Mouse (Mus musculus): ENCODE results near the gene Itgal. TPM values are rescaled to one million over a fixed set of nuclear protein-coding genes. Genes with fewer than 3 reads are reported as not detected.
A peak's percentile ranks its signal among the peaks of the same experiment; 100 is the strongest.
"Not testable (repeated sequence)": the region's sequence is repeated elsewhere in the genome, so short reads cannot be mapped to it uniquely, and the experiment has no call there.

Itgal gene
- polyA plus RNA-seq, 1 experiment = 0.06 TPM

GRCm38 (mm10) chr7:127358472-127358871 is 62.4 kb downstream of the Itgal start:
- H3K27me3 ChIP-seq (ENCODE audit: control insufficient read depth) = peaks cover 31% of the 10 kb centered on the region
- no peaks in the 10 kb centered on the region for H3K36me3 ChIP-seq (ENCODE audit: control insufficient read depth)
- TF ChIP-seq TAL1 (IDR thresholded peaks at IDR 0.05; ENCODE audit: low read length) (no peak), GATA1 (IDR thresholded peaks at IDR 0.05; ENCODE audit: low read length) (no peak)
- no peaks in the 10 kb centered on the region for H3K9me3 ChIP-seq (ENCODE audit: control insufficient read depth, low read length)
- peaks cover 6% of the 10 kb centered on the region for H3K4me1 ChIP-seq (ENCODE audit: control insufficient read depth)
- H3K4me3 ChIP-seq (replicated peaks) = no peak overlapping the region

DNA sequence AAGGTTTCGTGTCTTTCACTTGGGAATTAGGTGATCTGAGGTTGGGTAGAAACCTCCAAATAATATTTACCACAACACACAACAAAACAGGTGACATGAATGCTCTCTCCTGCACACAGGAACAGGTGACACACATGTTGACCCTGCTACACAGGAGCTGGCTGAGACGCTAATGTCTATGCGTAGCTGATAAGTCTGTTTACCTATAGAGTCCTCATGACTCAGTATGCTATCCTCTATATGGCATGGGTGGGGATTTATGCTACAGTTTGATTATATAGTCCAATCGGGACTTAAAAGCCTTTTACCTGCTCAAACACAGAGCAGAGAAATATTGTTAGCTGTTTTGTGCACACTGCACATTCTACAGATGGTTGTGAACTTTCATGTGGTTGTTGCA is 64.2 kb downstream of the Itgal start:
- Histone ChIP-seq H3K27me3 (ENCODE audit: control insufficient read depth) (peaks cover 45% of the 10 kb centered on the region), H3K4me3 (replicated peaks) (no peak overlapping the region), H3K4me1 (ENCODE audit: control insufficient read depth) (peaks cover 10% of the 10 kb centered on the region)

GRCm38 (mm10) chr7:127361449-127361848 is 65.4 kb downstream of the Itgal start:
- H3K4me3 ChIP-seq (replicated peaks) = no peak overlapping the region
- TF ChIP-seq GATA1 (IDR thresholded peaks at IDR 0.05; ENCODE audit: low read length) (no peak), TAL1 (IDR thresholded peaks at IDR 0.05; ENCODE audit: low read length) (no peak)
- H3K4me1 ChIP-seq (ENCODE audit: control insufficient read depth) = peaks cover 10% of the 10 kb centered on the region
- peaks cover 51% of the 10 kb centered on the region for H3K27me3 ChIP-seq (ENCODE audit: control insufficient read depth)
- no peaks in the 10 kb centered on the region for H3K36me3 ChIP-seq (ENCODE audit: control insufficient read depth)
- no peaks in the 10 kb centered on the region for H3K9me3 ChIP-seq (ENCODE audit: control insufficient read depth, low read length)

More for the DNA sequence above, 64.2 kb downstream of the Itgal start:
- no peak for TF ChIP-seq GATA1 (IDR thresholded peaks at IDR 0.05; ENCODE audit: low read length)
- TF ChIP-seq TAL1 (IDR thresholded peaks at IDR 0.05; ENCODE audit: low read length) = no peak
- Histone ChIP-seq H3K36me3 (ENCODE audit: control insufficient read depth) (no peaks in the 10 kb centered on the region), H3K9me3 (ENCODE audit: control insufficient read depth, low read length) (no peaks in the 10 kb centered on the region)

DNA sequence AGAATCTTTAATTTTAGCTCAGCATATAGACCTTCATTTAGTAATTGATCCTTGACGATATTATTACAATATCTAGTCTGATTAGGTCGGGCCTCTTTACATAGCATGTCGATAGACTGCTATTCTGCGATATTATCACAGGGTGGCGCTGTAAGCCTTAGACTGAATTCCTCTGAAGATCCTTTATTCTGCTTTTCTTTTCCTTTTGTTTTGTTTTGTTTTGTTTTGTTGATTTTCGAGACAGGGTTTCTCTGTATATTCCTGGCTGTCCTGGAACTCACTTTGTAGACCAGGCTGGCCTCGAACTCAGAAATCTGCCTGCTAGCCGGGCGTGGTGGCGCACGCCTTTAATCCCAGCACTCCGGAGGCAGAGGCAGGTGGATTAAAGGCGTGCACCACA is 66.4 kb downstream of the Itgal start:
- not testable (repeated sequence) for H3K4me3 ChIP-seq (replicated peaks)
- H3K27me3 ChIP-seq (ENCODE audit: control insufficient read depth) = peaks cover 51% of the 10 kb centered on the region

DNA sequence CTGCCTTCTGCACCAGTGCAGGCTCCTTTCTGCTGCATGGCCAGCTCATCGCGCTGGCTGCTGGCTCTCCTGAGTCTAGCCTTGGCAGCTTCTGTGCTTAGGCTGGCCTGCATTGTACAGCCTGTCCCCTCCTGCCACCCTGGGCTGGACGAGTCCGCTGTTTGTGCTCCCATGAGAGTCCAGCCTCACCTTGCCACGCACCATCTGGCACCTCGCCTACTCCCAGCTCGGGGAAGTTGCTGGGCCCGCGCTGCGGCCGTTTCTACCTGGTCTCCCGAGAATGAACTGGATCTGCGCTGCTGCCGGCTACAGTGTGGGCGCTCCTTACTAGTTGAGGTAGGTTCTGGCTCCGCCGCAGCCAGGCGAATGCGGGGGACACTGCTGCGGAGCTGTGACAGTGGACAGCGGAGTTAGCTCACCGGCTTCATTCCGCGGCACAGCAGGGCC is 67.4 kb downstream of the Itgal start:
- Histone ChIP-seq H3K4me1 (ENCODE audit: control insufficient read depth) (peaks cover 10% of the 10 kb centered on the region), H3K9me3 (ENCODE audit: control insufficient read depth, low read length) (no peaks in the 10 kb centered on the region), H3K4me3 (replicated peaks) (peak overlapping the region; percentile 14), H3K36me3 (ENCODE audit: control insufficient read depth) (no peaks in the 10 kb centered on the region), H3K27me3 (ENCODE audit: control insufficient read depth) (peaks cover 43% of the 10 kb centered on the region)
- TF ChIP-seq GATA1 (IDR thresholded peaks at IDR 0.05; ENCODE audit: low read length) (no peak), TAL1 (IDR thresholded peaks at IDR 0.05; ENCODE audit: low read length) (no peak)

More for the DNA sequence above, 66.4 kb downstream of the Itgal start:
- not testable (repeated sequence) for H3K4me1 ChIP-seq (ENCODE audit: control insufficient read depth); H3K9me3 ChIP-seq (ENCODE audit: control insufficient read depth, low read length); H3K36me3 ChIP-seq (ENCODE audit: control insufficient read depth)

GRCm38 (mm10) chr7:127364166-127364565 is 68.1 kb downstream of the Itgal start:
- Histone ChIP-seq H3K4me1 (ENCODE audit: control insufficient read depth) (peaks cover 10% of the 10 kb centered on the region), H3K9me3 (ENCODE audit: control insufficient read depth, low read length) (no peaks in the 10 kb centered on the region), H3K36me3 (ENCODE audit: control insufficient read depth) (no peaks in the 10 kb centered on the region), H3K27me3 (ENCODE audit: control insufficient read depth) (peaks cover 41% of the 10 kb centered on the region), H3K4me3 (replicated peaks) (no peak overlapping the region)
- TF ChIP-seq TAL1 (IDR thresholded peaks at IDR 0.05; ENCODE audit: low read length) (no peak), GATA1 (IDR thresholded peaks at IDR 0.05; ENCODE audit: low read length) (no peak)

GRCm38 (mm10) chr7:127366249-127366648 is 70.2 kb downstream of the Itgal start:
- peaks cover 29% of the 10 kb centered on the region for H3K27me3 ChIP-seq (ENCODE audit: control insufficient read depth)
- no peaks in the 10 kb centered on the region for H3K36me3 ChIP-seq (ENCODE audit: control insufficient read depth)
- TF ChIP-seq GATA1 (IDR thresholded peaks at IDR 0.05; ENCODE audit: low read length) (no peak), TAL1 (IDR thresholded peaks at IDR 0.05; ENCODE audit: low read length) (no peak)
- H3K4me1 ChIP-seq (ENCODE audit: control insufficient read depth) = peaks cover 11% of the 10 kb centered on the region
- H3K9me3 ChIP-seq (ENCODE audit: control insufficient read depth, low read length) = no peaks in the 10 kb centered on the region
- no peak overlapping the region for H3K4me3 ChIP-seq (replicated peaks)

DNA sequence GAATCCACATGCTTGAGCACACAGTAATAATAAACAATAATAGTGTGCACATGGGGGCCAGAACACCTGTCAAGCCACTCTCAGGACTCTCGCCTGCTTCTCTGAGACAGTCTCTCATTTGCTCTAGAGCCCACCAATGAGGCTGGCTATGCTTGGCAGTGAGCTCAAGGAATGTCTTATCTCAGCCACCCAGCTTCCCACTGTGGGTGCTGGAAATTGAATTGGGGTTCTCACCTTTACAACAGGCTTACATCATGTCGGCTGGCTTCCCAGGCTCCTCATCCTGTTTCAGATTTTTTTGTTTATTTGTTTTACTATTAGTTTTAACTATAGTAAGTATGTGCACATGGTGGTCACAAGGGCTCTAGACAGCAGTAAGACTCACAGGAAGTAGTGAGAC is 75.2 kb downstream of the Itgal start:
- Histone ChIP-seq H3K9me3 (ENCODE audit: control insufficient read depth, low read length) (peaks cover 4% of the 10 kb centered on the region; the same call in 1 of the 2 replicates), H3K4me1 (ENCODE audit: control insufficient read depth) (peaks cover 20% of the 10 kb centered on the region), H3K36me3 (ENCODE audit: control insufficient read depth) (peaks cover 10% of the 10 kb centered on the region), H3K4me3 (replicated peaks) (no peak overlapping the region), H3K27me3 (ENCODE audit: control insufficient read depth) (no peaks in the 10 kb centered on the region)
- TF ChIP-seq GATA1 (IDR thresholded peaks at IDR 0.05; ENCODE audit: low read length) (no peak), TAL1 (IDR thresholded peaks at IDR 0.05; ENCODE audit: low read length) (no peak)

DNA sequence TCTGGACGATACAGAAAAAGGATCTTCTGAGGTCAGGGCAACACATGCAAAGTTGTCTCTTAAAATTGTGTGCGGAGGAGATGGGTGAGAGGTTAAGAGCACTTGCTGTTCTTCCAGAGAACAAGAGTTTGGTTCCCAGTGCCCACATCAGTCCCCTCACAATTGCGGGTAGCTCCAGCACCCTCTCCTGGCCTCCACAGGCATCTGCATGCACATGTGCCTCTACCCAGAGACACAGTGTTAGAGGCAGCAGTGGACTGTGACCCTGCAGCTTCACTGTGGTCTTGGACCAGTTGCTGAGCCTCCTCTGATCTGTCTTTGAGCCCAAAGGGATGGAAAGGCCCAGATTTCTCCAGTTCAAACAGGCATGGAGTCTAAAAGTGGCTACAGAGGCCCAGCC is 75.8 kb downstream of the Itgal start:
- peaks cover 23% of the 10 kb centered on the region for H3K4me1 ChIP-seq (ENCODE audit: control insufficient read depth)
- H3K9me3 ChIP-seq (ENCODE audit: control insufficient read depth, low read length); H3K4me3 ChIP-seq (replicated peaks); H3K27me3 ChIP-seq (ENCODE audit: control insufficient read depth): not testable (repeated sequence)
- H3K36me3 ChIP-seq (ENCODE audit: control insufficient read depth) = peaks cover 10% of the 10 kb centered on the region

DNA sequence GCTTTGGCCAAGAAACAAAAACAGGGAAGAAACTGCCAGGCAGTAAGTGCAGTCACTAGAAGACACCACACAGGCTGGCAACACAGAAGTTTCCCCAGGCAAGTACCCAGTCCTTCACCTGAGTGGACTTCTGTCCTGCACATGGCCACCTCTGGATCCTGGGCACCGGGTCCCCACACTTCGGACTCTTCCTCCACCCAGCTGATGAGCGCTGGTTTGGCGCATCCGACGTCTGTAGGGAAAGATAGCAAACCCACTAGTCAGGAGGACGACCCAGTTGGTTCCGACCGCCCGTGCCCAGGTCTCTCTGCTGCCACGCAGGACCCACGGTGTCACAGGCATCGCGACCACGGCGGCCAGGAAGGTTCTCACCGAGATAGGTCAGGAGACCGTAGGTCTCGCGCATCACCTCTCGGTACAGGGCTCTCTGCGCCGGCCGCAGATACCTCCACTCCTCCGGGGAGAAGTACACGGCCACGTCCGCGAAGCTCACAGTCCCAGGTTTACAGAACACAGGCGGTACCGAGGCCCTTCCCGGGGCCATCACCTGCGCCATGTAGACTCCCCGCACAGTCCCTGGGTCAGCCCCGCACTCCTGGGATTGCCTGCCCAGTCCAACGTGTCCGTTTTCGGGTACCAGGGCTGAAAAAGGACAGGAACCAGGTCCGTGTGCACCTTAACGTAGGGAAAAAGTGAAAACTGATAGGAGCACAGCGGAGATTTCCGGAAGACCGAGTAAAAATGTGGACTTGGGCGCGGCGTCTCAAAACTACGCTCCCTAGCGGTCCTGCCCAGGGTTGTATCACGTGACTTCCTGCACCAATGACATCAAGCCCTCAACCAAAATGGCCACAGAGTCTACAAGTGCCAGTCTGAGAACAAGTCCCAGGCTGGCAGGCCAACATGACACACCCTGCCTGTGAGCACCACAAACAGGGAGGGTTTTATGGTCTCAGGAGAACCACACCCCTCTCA is 79.5 kb downstream of the Itgal start, which contains the start of gene Zfp747:
TSS of gene Zfp747 (minus strand) at position 780 of the 975 bp plus-strand sequence.
- not testable (repeated sequence) for H3K27me3 ChIP-seq (ENCODE audit: control insufficient read depth); H3K9me3 ChIP-seq (ENCODE audit: control insufficient read depth, low read length)
- Histone ChIP-seq H3K4me3 (replicated peaks) (peak within 1 kb of the TSS; percentile 91), H3K36me3 (ENCODE audit: control insufficient read depth) (peaks cover 10% of the 10 kb centered on the region), H3K4me1 (ENCODE audit: control insufficient read depth) (peaks cover 32% of the 10 kb centered on the region)

All from erythroblast, embryonic 14.5 days (primary cell).